Mouse (Mus musculus): Measurements from ENCODE around the gene Apol9b. TPM values are rescaled to one million over a fixed set of nuclear protein-coding genes. Genes with fewer than 3 reads are reported as not detected.

Gene Apol9b
- total and polyA plus RNA-seq, 3 experiments = not detected

DNA sequence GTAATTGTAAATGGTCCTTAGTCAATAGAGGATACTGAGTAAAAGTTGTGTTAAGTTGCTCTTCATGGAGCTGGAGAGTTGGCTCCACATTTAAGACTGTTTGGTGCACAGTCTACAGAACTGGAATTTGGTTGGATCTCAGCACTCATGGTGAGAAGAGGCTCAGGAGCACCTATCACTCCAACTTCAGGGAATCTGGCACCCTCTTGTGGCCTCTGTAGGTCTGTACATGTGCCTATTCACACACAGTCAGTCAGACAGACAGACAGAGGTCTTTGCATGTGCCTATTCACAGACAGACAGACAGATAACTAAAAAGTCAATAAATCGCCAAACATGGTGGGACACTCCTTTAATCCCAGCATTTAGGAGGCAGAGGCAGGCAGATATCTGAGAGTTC, 21.6 kb downstream of the Apol9b start:
- Histone ChIP-seq H3K4me1 (ENCODE audit: control insufficient read depth in 1 of 2, insufficient read depth in 2 of 2, low read length in 2 of 2) (0 out of 4 replicates have a peak, but pooled peaks cover 0 to 2% of the 10 kb centered on the region in 2 experiments), H3K79me2 (ENCODE audit: control insufficient read depth, insufficient read depth, low read length, poor library complexity) (no peaks in the 10 kb centered on the region), H3K27me3 (ENCODE audit: control insufficient read depth in 1 of 2, insufficient read depth in 2 of 2, low read length in 2 of 2) (no peaks in the 10 kb centered on the region), H3K9ac (ENCODE audit: control insufficient read depth, low read depth, low read length, poor library complexity, severe bottlenecking) (no peak overlapping the region), H3K27ac (ENCODE audit: control insufficient read depth, low read depth, low read length) (no peak overlapping the region), H3K9me3 (replicated peaks; ENCODE audit: insufficient read depth, low read length) (no peaks in the 10 kb centered on the region), H3K4me3 (ENCODE audit: control insufficient read depth in 1 of 2, insufficient read depth in 1 of 2, low read depth in 2 of 2, low read length in 2 of 2) (no peak overlapping the region), H3K36me3 (ENCODE audit: control insufficient read depth in 1 of 2, insufficient read depth in 2 of 2, low read length in 2 of 2) (no peaks in the 10 kb centered on the region)
- DNase-seq (ENCODE audit: low read depth, low spot score) = peak; percentile 73
- TF ChIP-seq CTCF (IDR thresholded peaks at IDR 0.05 in 2 of 3, conservative IDR thresholded peaks at IDR 0.05 in 1 of 3; ENCODE audit: control insufficient read depth in 1 of 3, insufficient read depth in 1 of 3, low read depth in 2 of 3, low read length in 3 of 3, poor library complexity in 1 of 3, severe bottlenecking in 1 of 3) (peak; percentile 65 to 85 (median 77)), RAD21 (IDR thresholded peaks at IDR 0.05; ENCODE audit: low read depth, low read length) (peak; percentile 74), MYC (IDR thresholded peaks at IDR 0.05; ENCODE audit: low read depth, low read length) (peak; percentile 56; the same call in 1 of the 2 replicates), SMC3 (IDR thresholded peaks at IDR 0.05; ENCODE audit: low read depth, low read length) (peak; percentile 71), RCOR1 (IDR thresholded peaks at IDR 0.05; ENCODE audit: low read depth, low read length) (no peak), CHD1 (IDR thresholded peaks at IDR 0.05; ENCODE audit: low read depth, low read length) (no peak), ZC3H11A (IDR thresholded peaks at IDR 0.05; ENCODE audit: low read depth, low read length) (peak; percentile 26; the same call in 1 of the 2 replicates), MAX (IDR thresholded peaks at IDR 0.05; ENCODE audit: low read length) (0 out of 2 replicates have a peak, but pooled peaks have one; percentile 44)

DNA sequence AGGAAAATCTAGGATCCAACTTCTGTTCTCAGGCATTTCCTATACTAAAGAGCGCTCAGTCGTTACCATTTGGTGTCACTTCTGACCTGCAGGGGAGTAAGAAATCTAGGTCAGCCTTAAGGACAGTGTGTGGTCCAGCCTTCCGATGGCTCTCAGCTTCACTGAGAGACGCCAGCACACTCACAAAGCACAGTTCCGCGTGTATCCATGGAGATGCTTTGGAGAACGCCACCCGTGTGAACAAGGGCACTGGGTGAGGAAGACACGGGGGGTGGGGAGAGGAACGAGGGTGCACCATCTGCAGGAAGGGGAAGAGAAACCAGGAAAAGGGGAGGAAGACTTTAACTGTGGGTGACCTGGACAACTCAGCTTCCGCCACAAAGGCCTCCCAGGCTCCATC, 23.6 kb downstream of the Apol9b start:
- peaks cover 0 to 6% of the 10 kb centered on the region in 2 experiments; a peak in 1 of 4 replicates for H3K4me1 ChIP-seq (ENCODE audit: control insufficient read depth in 1 of 2, insufficient read depth in 2 of 2, low read length in 2 of 2)
- H3K9me3 ChIP-seq (replicated peaks; ENCODE audit: insufficient read depth, low read length) = no peaks in the 10 kb centered on the region
- no peaks in the 10 kb centered on the region for H3K27me3 ChIP-seq (ENCODE audit: control insufficient read depth in 1 of 2, insufficient read depth in 2 of 2, low read length in 2 of 2)
- H3K79me2 ChIP-seq (ENCODE audit: control insufficient read depth, insufficient read depth, low read length, poor library complexity) = no peaks in the 10 kb centered on the region
- TF ChIP-seq POLR2A (IDR thresholded peaks at IDR 0.05; ENCODE audit: control insufficient read depth in 1 of 2, insufficient read depth in 1 of 2, low read depth in 1 of 2, low read length in 2 of 2, poor library complexity in 1 of 2) (no peak), MAX (IDR thresholded peaks at IDR 0.05; ENCODE audit: low read length) (no peak), MAZ (IDR thresholded peaks at IDR 0.05; ENCODE audit: low read depth, low read length) (no peak), POLR2AphosphoS5 (IDR thresholded peaks at IDR 0.05; ENCODE audit: borderline replicate concordance, low read depth, low read length) (no peak), UBTF (IDR thresholded peaks at IDR 0.05; ENCODE audit: borderline replicate concordance, insufficient read depth, low read depth, low read length) (no peak), NELFE (IDR thresholded peaks at IDR 0.05; ENCODE audit: low read depth, low read length) (no peak), ELF1 (IDR thresholded peaks at IDR 0.05; ENCODE audit: low read depth, low read length) (no peak), ZMIZ1 (IDR thresholded peaks at IDR 0.05; ENCODE audit: low read depth, low read length) (no peak), MAFK (IDR thresholded peaks at IDR 0.05; ENCODE audit: borderline replicate concordance, low read depth, low read length) (no peak), MXI1 (IDR thresholded peaks at IDR 0.05; ENCODE audit: low read depth, low read length) (no peak), JUND (IDR thresholded peaks at IDR 0.05; ENCODE audit: low read depth, low read length) (no peak), SIN3A (IDR thresholded peaks at IDR 0.05; ENCODE audit: low read length) (no peak), TBP (IDR thresholded peaks at IDR 0.05; ENCODE audit: low read depth, low read length) (no peak), ETS1 (IDR thresholded peaks at IDR 0.05; ENCODE audit: low read depth, low read length) (no peak), MEF2A (IDR thresholded peaks at IDR 0.05; ENCODE audit: extremely low read depth, insufficient replicate concordance, low read depth, low read length, poor library complexity, severe bottlenecking) (no peak), ZNF384 (IDR thresholded peaks at IDR 0.05; ENCODE audit: low read depth, low read length) (no peak), GABPA (IDR thresholded peaks at IDR 0.05; ENCODE audit: low read depth, low read length) (no peak), ZKSCAN1 (IDR thresholded peaks at IDR 0.05; ENCODE audit: low read depth, low read length) (no peak), USF2 (IDR thresholded peaks at IDR 0.05; ENCODE audit: borderline replicate concordance in 1 of 2, insufficient read depth in 1 of 2, low read depth in 1 of 2, low read length in 2 of 2) (no peak), GATA1 (IDR thresholded peaks at IDR 0.05; ENCODE audit: low read depth, low read length) (no peak)
- no peak overlapping the region for H3K4me3 ChIP-seq (ENCODE audit: control insufficient read depth in 1 of 2, insufficient read depth in 1 of 2, low read depth in 2 of 2, low read length in 2 of 2)
- H3K36me3 ChIP-seq (ENCODE audit: control insufficient read depth in 1 of 2, insufficient read depth in 2 of 2, low read length in 2 of 2) = no peaks in the 10 kb centered on the region
- H3K9ac ChIP-seq (ENCODE audit: control insufficient read depth, low read depth, low read length, poor library complexity, severe bottlenecking) = no peak overlapping the region
- H3K27ac ChIP-seq (ENCODE audit: control insufficient read depth, low read depth, low read length) = no peak overlapping the region
- DNase-seq (ENCODE audit: low read depth, low spot score) = no peak

Data from MEL (cell line).